ENCODE assay signal across 27 mouse cellular contexts in genomic region chr19:11992034-11992433, GRCm38 (mm10). TPM values are rescaled to one million over a fixed set of nuclear protein-coding genes. Genes with fewer than 3 reads are reported as not detected.
DNase-seq lines count a peak whose midpoint lies in the region; ATAC-seq lines count a peak whose summit lies in the region.
"Had no signal": no experiment of that assay in that cellular context is flagged by ENCODE, and none has a peak within 500 bp of the region (broad histone marks: within the 10 kb centered on the region; RNA-seq: fewer than 3 reads in every experiment).

No protein-coding gene starts in this region.

- intact Hi-C loops in heart, postnatal 36 days (cut with DNase I): no loop called here

- 92% methylated on average over 9 of the region's 9 CpGs for WGBS in hindbrain, embryonic 12.5 days

- peaks cover 77% of the 10 kb centered on the region for H3K36me3 ChIP-seq in hindbrain, embryonic 12.5 days

- peak; percentile 79 for DNase-seq in heart, adult 11 months
- DNase-seq in heart, postnatal 36 days: no peak
- peak; percentile 32 for DNase-seq in layer of hippocampus, adult 9-11 months
- no peak for DNase-seq in layer of hippocampus, adult 8-10 months (ENCODE audit: low spot score in 2 of 2)
- DNase-seq: adrenal gland, adult 8-10 months; adrenal gland, postnatal 36 days; B cell, adult 2 months; cerebellum, adult 11-12 months; cerebellum, adult 2 months; cerebellum, adult 9-10 months; cerebellum, postnatal 25 days; forebrain, postnatal 0 days had no signal

- no peak overlapping the region for H3K4me2 ChIP-seq in hindbrain, embryonic 12.5 days (replicated peaks)
- H3K4me2 ChIP-seq: embryonic facial prominence, embryonic 12.5 days; forebrain, embryonic 13.5 days; forebrain, embryonic 15.5 days had no signal

- no peak for ATAC-seq in hindbrain, embryonic 12.5 days (ENCODE audit: low FRiP score)
- ATAC-seq: activated CD4-positive, CD25-positive, alpha-beta regulatory T cell, adult 4 months; CD4-positive, CD25-positive, alpha-beta regulatory T cell, adult 4 months; forebrain, embryonic 13.5 days; forebrain, embryonic 15.5 days; forebrain, postnatal 0 days; Patski had no signal

- H3K27ac ChIP-seq in hindbrain, embryonic 12.5 days: no peak overlapping the region
- H3K27ac ChIP-seq: embryonic facial prominence, embryonic 10.5 days; embryonic facial prominence, embryonic 12.5 days; forebrain, embryonic 13.5 days; forebrain, embryonic 15.5 days had no signal

- no peaks in the 10 kb centered on the region for H3K9me3 ChIP-seq in hindbrain, embryonic 12.5 days (replicated peaks)
- H3K9me3 ChIP-seq: embryonic facial prominence, embryonic 10.5 days; embryonic facial prominence, embryonic 12.5 days; forebrain, embryonic 13.5 days; forebrain, embryonic 15.5 days; G1E had no signal

- H3K9ac ChIP-seq in hindbrain, embryonic 12.5 days: no peak overlapping the region
- H3K9ac ChIP-seq: embryonic facial prominence, embryonic 12.5 days; forebrain, embryonic 13.5 days; forebrain, embryonic 15.5 days; forebrain, postnatal 0 days had no signal

- H3K27me3 ChIP-seq in hindbrain, embryonic 12.5 days: no peaks in the 10 kb centered on the region
- H3K27me3 ChIP-seq: CH12.LX; embryonic facial prominence, embryonic 12.5 days; forebrain, embryonic 13.5 days; forebrain, embryonic 15.5 days; Patski had no signal

- no peak overlapping the region for H3K4me3 ChIP-seq in hindbrain, embryonic 12.5 days
- H3K4me3 ChIP-seq: embryonic facial prominence, embryonic 10.5 days; embryonic facial prominence, embryonic 12.5 days; forebrain, embryonic 13.5 days; forebrain, embryonic 15.5 days had no signal

- no peaks in the 10 kb centered on the region for H3K4me1 ChIP-seq in hindbrain, embryonic 12.5 days
- H3K4me1 ChIP-seq: embryonic facial prominence, embryonic 10.5 days; embryonic facial prominence, embryonic 12.5 days; forebrain, embryonic 13.5 days; forebrain, embryonic 15.5 days had no signal

RNA-seq across cellular contexts. Expression of gene Osbp, which starts 26.3 kb away (rescaled TPM):
- total RNA-seq in heart, postnatal 36 days (2021): 100 to 1,000 TPM; 102 to 106 TPM
- total RNA-seq in layer of hippocampus, adult 8-10 months (2022): 10 to 100 TPM; 49.6 to 55.3 (median 53.3) TPM
- polyA plus RNA-seq in hindbrain, embryonic 12.5 days (2016; fragmentation: Nextera tagmentation; extraction: Ambion mirVana): 5.4 and 5.5 TPM in 2 replicates

RNA-seq across cellular contexts. Expression of gene Olfr1423, which starts 49.1 kb away (rescaled TPM):
- total RNA-seq in heart, postnatal 36 days (2021): not detected
- total RNA-seq in layer of hippocampus, adult 8-10 months (2022): not detected
- polyA plus RNA-seq in hindbrain, embryonic 12.5 days (2016; fragmentation: Nextera tagmentation; extraction: Ambion mirVana): 0.04 TPM in 1 of 2 replicates, not detected in the other
- total RNA-seq: adrenal gland, adult 18-20 months; adrenal gland, adult 8-10 months; adrenal gland, postnatal 14 days; adrenal gland, postnatal 36 days; CH12.LX; forebrain, postnatal 0 days had no signal
- polyA plus RNA-seq: cerebellum, adult 2 months; cortical plate, adult 2 months; embryonic facial prominence, embryonic 12.5 days; embryonic facial prominence, embryonic 14.5 days; forebrain, embryonic 11.5 days; forebrain, embryonic 13.5 days; forebrain, embryonic 15.5 days; forebrain, postnatal 0 days; G1E; Patski had no signal

Comparison
In these comparisons a context has a peak if more than half of its experiments do, and no peak if none do; other contexts are left out.
1. DNase-seq: peak in heart, adult 11 months (single experiment) and layer of hippocampus, adult 9-11 months (single experiment); none in heart, postnatal 36 days (0 of 2) and layer of hippocampus, adult 8-10 months (0 of 2).